Mouse (Mus musculus) CD4-positive, CD25-positive, alpha-beta regulatory T cell (primary cell): Measurements from ENCODE around the gene Ccr4. TPM values are rescaled to one million over a fixed set of nuclear protein-coding genes. Genes with fewer than 3 reads are reported as not detected.

Experiments used
- polyA plus RNA-seq: library from polyadenylated mRNA; unstranded; fragments of 100-300 nt; shearing (Covaris generic); gene quantifications from one replicate; pipeline ENCODE4 v1.2.1, GENCODE M21; 2017

Gene Ccr4
- 26.5 TPM for polyA plus RNA-seq

GRCm38 (mm10) chr9:114504816-114505215 lies at the start of gene Ccr4:
TSS of gene Ccr4 (minus strand) at chr9:114504916.

GRCm38 (mm10) chr9:114515364-114515763 lies 10.6 kb upstream of the Ccr4 start, which contains the start of gene C130032M10Rik:
TSS of gene C130032M10Rik (plus strand) at chr9:114515697.

Other genes starting within 250 kb of the Ccr4 start
- gene Bcl2a1c, start 174.8 kb downstream of the Ccr4 start, polyA plus RNA-seq, result 2.1 TPM
- 22.4 TPM for gene Crtap, start 114.2 kb downstream of the Ccr4 start, polyA plus RNA-seq
- gene Glb1, start 103.8 kb downstream of the Ccr4 start, polyA plus RNA-seq, result 44.5 TPM
- 18.5 TPM for gene Tmppe, start 103.8 kb downstream of the Ccr4 start, polyA plus RNA-seq
- not detected for gene C130032M10Rik, start 10.8 kb upstream of the Ccr4 start, polyA plus RNA-seq
- gene Trim71, start 59.5 kb upstream of the Ccr4 start, polyA plus RNA-seq, result 0.02 TPM
- gene Cnot10, start 135.3 kb upstream of the Ccr4 start, polyA plus RNA-seq, result 54.5 TPM
- gene Dync1li1, start 183.9 kb upstream of the Ccr4 start, polyA plus RNA-seq, result 74.4 TPM
- 210 TPM for gene Cmtm6, start 226.2 kb upstream of the Ccr4 start, polyA plus RNA-seq